Mouse (Mus musculus): Measurements from ENCODE around the gene Asic3.

Gene Asic3

DNA sequence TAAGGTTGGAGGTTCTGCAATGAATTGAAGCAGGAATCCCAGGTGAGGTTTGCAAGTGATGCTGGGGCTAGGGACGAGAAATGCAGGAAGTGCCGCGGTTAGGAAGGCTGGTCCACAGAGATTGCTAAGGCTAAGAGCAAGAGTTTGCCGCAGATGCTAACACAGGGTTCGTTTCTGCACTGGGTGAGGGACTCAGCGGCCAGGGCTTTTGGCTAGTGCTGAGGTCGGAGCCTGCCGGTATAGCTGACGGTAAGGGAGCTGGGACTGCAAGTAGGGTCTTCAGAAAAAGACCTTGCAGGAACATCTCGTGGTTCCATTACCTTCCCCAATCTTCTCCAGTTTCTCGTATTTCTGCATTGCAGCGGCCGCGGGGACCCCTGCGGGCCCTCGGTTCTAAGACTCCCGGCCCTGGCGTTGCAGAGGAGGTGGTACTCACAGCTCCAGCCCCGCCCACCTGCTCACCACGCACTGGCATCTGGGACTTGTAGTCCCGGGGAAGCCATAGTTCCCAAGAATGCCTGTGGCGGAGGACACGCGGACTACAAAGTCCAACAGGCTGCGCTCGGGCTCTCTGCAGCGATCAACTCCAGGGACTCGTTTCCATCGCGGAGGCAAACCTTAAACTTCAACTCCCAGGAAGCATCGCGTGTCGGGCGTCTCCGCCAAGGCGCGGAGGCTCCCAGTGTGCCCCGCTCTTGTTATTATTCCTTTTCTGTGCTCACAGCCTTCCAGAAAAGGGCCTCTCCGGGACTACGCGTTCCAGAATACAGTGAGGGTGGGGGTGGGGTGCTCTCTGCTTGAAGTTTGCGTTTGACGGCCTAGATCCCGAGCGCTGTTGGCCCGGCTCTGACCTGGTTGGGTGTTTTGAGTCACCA lies 10.2 kb downstream of the Asic3 start, which contains the start of the genes Cdk5 and Slc4a2:
Gene Cdk5 (minus strand): TSS at position 402 of the 875 bp plus-strand sequence.
Gene Slc4a2 (plus strand): TSS at position 709 of the 875 bp plus-strand sequence.
- DNase-seq = peak; percentile 98

DNA sequence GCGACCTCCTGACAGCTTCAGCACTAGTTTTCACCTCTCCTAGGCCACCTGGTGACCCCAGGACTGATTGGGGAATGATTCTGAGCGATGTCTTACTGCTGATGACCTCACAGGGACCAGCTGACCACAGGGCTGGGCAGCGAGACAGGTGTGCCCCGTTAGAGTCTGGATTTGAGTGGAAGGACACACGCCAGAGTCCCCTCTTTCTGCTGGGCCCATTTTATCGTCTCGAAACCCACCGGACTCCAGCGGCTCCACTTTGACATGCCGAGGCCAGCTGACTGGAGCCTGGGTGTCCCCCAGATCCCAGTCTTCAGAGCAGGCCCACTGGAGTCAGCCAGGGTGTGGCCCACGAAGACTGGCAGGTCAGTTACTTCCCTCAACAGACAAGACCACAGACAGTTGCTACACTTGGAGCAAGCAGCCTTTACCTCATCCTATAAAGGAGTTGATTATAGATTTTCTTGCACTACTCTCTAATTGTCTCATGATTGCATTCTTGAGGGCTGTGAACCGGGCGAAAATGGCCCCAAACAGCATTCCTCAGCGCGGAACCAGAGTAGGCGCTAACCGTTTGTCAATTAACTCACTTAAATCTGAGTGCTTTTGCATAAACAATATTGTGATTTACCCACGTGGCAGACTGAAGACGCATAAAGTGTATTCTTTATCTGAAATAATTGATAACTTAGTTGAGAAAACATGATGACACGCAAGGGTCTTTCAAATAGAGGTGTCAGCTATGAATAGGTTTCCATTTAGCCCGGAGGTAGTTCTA lies 11.0 kb downstream of the Asic3 start:
- no peak for DNase-seq

DNA sequence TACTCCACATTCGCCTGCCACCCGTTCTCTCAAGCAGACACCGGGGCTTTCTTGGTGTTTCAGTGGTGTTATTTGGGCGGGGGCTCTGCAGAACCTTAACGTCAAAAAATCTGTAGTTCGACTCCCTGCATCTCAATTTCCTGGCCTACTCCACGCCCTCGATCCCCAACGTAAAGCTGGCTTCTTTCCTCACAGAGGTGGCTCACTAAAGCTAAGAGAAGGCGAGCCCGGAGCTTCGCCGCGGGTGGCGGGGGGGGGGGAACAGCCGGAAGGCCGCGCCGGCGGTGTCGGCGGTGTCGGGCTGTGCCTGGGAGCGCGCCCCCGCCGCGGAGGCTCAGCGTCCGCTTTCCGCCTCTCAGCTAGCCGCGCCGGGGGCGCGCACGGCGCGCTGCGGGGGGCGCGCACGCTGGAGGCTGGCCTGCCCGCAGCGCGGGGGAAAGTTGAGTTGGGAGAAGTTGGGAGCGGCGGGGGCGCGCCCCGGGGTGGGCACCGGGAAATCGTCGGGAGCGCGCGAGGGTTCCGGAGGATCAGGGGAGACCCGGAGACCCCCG lies 11.7 kb downstream of the Asic3 start:
- DNase-seq = peak; percentile 85

DNA sequence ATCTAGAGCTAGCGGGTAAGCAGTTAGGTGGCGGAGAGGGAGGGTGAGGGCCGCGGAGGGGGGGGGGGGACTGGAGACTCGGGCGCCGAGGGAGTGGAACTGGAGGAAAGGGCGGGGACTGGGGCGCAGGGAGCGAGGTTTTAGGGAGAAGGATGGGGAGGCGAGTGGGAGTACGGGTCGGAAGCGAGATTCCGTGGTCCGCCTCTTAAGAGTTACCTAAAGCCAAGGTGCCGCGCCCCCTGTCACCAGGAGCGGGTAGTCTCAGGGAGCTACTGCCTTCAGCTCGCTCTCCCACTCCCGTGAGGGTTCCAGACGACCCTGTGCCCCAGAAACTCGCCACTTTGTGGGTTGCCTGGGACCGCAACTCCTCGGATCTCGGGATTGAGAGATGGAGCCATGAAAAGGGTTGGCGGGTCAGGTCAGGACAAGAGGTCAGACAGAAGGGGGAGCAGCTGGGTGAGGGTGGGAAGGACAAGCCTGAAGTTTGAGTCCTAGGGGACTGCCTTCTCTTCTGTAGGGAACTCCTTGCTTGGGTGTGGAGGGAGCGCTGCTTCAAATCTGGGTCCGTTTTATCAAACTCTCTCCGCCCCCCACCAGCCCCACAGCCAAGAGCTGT lies 12.3 kb downstream of the Asic3 start:
- DNase-seq = no peak

DNA sequence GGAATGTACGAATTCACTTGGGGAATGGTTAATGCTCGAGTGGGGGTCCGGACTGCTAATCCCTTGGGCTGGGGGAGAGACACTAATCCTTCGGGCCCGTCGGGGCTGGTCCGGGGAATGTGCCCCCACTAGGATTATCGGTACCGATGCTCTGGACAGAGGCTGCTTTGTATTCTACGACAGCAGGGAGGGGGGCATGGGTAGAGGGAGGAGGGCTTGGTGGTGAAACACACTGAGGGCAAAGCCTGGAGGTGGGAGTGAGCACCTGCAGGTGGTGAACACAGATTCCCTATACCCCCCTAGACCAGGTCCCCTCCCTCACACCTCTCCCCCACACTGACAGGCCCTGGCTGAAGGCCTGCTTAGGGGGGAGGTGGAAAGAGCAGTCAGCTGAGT lies 12.8 kb downstream of the Asic3 start:
- DNase-seq = no peak

DNA sequence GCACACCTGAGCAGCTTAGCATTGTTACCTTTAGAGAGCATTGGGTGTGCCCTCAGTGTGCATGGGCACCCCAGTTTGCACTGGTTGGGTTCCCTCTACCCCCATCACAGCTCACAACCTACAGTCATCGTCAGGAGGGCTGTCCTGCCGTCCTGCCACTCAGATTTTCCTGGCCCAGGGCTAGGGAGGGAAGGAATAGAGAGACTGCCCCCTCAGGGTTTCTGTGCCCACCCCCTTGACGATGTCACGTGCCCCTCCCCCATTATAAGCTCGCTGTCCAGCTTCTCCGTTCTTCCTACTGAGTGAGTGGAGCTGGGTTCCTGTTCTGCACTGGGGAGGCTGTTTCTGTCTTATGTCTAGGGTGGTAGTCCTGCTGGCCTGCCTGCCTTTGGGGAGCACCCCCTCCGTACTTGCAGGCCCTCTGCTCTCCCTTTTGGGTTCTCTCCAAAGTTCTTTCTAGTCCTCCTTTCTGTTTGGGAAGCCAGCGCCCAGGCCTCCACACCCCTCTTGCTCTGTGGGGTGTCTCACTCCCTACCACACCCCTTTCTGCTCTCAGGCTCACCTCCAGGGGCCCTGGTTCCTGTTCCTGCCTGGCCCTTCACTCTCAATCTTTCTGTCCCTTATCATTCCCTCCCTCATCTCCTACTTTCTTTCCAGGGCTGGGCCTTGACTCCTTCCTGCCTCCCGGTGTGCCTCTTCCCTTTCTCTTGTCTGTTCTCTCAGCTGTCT lies 13.5 kb downstream of the Asic3 start:
- no peak for DNase-seq

DNA sequence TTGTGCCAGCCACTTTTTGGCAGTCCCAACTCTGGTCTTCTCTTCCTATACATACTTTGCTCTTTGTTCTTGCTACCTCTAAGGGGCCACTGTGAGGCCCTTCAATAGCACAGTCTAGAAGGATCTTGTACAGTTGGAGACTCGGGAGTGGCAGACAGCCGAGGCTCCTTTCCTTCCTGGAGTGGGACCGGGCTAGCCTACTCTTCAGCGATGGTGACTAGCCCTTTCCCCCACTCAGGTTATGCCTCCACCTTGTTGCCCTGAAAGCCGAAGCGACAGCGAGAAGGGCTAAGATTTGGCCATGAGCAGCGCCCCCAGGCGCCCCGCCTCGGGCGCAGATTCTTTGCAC lies 14.1 kb downstream of the Asic3 start:
- no peak for DNase-seq

DNA sequence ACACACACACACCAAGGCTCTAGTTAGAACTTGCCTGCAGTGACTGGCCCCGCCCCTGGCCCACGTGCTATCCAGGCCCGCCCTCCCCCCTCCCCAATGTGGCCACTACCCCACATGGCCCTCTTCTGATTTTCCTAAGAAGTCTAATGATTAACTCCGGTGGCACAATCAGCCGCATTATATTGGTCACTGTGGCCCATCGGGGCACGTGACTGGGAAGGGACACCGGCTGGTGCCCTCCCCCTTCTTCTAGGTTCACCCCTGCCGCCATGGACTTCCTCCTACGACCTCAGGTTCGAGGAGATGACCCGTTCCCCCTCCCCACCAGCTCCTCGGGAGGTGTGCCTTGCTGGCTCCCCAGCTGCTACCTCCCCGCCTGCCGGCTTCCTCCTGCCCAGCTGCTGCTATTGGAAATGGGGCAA lies 14.8 kb downstream of the Asic3 start:
- peak; percentile 83 for DNase-seq

DNA sequence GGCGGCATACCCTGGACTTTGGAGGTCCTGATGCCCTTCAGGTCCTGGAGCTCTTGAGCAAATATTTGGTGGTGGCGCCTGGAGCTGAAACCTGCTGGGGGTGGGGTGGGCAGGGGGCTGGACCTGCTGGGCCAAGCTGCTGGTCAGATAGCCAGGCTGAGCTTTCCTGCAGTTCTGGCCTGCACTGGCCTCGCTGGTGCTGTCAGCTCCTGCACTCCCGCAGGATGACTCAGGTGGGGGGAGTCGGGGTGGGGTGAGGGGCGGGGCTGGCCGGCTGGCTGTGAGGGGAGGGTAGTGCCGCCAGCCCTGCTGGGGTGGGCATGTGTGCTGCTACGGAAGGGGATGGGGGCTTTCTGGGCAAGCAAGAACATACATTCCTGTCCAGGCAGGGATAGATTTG lies 15.4 kb downstream of the Asic3 start:
- no peak for DNase-seq

DNA sequence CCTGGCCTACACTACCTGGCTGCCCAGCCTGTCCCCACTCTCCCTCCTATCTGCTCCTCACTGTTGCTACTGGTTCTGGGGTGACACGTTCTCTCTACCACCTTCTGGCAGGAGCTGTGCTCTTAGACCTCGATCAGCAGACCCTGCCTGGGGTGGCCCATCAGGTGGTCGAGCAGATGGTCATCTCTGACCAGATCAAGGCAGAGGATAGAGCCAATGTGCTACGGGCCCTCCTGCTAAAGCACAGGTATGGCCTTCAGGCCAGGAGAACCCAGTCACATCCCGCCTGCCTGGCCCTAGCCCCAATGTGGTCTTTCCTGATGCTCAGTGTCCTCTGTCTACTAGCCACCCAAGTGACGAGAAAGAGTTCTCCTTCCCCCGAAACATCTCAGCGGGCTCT lies 20.8 kb downstream of the Asic3 start:
- no peak for DNase-seq

DNA sequence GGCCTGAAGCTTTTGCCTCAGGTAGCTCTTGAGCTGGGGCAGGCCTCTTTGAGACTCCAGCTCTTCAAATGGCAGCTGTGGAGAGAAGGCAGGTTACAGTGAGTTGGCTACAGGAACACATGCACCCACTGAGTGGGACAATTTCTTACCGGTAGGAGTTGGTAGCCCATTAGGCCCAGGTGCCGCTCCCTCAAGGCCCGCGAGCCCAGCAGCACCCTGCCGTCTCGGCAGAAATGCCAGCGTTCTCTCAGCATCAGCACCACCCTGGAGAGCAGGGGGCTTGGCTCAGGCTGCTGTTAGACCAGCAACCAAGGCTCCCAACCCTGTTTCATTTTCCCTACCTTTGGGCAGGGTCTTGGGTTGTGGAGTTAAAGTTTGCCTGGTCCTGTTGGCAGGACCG lies 28.0 kb downstream of the Asic3 start:
- DNase-seq = no peak

DNA sequence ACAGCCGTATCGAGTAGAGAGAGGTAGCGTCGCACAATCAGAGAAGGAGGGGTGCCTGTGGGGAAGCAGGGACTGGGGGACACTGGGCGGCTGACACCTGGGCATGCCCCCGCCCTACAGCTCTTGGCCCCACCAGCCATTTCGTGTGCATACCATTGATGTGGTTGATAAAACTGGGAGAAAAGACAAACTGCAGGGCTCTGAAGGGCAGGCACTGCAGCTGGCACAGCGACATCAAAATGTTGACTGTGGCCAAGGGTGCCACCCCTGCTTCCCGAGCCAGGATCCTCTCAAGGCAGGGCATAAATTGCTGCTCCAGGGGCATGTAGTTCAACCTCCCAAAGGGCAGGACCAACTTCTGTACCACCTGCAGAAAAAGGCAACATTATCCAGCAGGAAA lies 28.8 kb downstream of the Asic3 start:
- DNase-seq = no peak

DNA sequence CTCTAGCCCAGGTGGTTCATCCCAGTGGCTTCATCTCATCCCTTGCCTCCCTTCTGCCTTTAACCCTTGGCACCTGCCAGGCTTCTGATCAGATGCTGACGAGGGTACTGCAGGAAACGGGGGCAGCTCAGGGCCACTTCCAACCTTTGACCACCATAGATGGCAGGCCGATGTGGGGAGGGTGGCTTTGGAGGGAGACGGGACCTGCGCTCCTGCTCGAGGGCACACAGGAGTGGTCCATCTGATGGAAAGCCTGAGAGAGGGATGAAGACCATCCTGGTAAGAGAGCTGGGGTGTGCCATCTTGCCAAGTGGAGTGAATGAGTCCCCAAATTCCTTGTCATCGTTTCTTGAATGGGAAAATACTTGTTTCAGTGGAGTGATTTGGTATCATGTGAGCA lies 30.0 kb downstream of the Asic3 start:
- no peak for DNase-seq

DNA sequence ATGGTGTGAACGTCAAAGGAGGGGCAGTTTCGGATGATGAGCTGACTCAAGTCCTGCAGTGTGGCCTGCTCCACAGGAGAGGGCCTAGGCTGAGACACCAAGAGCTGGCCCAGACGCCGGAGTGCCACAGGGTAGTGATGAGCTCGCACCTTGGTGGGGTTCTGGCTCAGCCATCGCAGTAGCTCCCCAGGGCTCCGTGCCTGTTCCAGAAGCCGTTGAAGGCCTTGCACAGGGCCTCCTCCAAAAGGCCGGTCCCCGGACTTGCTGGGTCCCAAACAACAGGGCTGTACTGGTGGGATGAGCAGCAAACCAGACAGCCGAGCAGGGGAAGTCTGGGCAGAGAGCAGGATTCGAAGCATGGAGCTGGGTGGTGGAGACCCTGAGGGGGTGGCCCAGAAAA lies 30.7 kb downstream of the Asic3 start:
- no peak for DNase-seq

DNA sequence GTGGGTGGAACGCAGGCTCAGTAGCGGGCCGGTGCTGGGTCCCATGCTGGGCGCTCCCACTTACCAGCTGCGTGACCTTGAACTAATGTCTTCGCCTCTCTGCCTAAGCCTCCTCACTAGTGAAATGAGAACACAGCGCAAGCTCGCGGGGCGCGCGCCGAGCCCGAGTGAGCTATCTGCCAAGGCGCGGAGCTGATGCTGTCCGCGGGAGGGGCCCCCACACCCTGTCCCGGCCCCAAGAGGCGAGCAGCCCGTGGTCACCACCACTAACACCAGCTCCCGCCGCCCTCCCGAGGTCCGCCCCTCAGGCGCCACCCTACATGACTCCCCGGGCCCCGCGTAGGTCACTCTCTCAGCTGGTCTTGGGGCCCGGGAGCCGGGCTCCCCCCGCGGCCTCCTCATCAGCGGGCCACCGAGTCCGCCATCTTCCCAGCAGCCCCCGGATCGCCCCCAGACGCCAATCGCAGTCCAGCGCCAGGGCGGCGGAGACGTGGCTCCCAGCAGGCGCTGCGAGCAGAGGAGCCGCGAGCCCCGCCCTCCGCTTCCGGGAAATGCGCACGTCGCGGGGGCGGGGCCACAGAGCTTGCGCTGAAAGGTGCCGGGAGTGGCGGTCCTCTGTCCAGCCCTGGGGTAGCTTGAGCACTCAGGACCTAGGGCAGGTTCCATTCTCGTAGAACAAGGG lies 31.7 kb downstream of the Asic3 start, which contains the start of gene Fastk:
Gene Fastk (minus strand): TSS at position 542 of the 682 bp plus-strand sequence.
- DNase-seq = peak; percentile 95

DNA sequence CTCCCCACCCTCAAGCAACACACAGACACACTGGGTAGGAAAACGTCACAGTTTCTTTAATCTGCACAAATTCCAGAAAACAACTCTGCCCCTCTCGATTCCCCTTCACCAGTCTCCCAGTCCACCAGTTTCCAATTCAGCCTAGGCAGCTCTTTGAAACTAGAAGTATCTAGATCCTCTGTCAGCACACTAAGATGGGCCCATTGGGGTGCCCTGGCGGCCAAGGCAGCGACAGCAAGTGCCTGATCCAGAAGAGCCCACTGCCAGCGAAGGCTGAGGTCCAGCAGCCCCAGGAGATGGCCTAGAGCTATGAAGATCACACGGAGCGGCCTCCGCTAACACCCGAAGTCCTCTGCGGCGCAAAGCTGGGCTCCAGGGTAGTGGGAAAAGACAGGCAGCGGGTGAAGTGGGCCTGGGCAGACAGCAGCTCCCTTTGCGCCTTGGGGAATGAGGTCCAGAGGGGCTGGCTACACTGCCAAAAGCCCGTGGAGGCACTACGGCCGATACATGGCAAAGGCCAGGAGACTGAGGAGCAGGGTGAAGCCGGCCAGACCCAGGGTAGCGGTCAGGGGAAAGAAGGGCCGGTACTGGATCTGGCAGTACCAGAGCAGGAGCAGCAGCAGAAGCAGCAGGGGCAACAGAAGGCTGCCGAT lies 32.4 kb downstream of the Asic3 start:
- DNase-seq = no peak

DNA sequence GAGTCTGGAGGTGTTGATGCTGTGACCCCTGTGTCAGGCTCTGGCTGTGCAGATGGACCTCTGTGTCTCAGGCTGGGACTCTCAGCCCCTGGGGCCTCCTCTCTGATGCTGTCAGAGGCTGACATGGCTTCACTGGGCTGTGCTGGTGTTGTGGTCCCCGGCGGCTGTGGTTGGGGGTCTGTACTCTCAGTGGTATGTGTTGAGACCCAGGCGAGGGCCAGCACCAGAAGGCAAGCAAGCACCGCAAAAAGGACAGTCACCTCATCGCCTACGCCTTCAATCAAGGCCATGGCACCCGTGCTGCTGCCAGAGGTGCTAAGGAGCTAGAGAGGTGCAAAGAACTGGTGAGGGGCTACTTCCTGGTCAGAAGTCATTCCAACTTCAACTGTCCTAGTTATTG lies 33.4 kb downstream of the Asic3 start:
- DNase-seq = no peak

DNA sequence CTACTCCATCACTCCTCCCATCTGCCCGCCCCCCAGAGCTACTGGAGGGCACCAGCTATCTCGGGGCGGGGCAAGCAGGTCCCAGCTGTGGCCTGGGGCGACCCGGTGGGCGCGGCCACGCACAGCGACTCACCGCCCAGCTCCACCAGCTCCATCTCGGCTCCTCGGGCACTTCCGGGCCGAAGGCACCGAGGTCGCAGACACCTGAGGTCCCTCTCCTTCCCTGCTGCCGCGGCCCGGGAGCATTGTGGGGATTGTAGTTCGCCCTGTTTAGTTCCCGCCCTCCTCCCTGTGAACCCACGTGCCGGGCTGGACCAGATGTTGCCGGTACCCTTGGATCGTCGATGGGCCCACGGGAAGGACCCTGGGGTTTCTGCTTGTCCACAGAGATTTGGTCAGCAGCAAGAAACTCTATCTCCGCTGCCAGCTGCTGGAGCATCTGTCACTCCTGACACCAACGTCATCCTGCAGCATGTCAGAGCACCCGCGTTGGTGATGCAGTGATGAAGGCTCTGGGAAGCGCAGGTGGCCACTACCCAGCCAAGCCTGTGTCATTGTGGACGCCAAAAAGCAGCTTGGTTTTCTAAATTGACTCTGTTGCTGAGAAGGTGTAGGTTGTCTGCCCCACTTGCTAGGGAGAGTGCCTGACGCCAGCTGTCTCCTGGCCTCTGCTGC lies 34.6 kb downstream of the Asic3 start, which contains the start of gene Tmub1:
Gene Tmub1 (minus strand): TSS at position 231 of the 675 bp plus-strand sequence.
- DNase-seq = peak; percentile 89

DNA sequence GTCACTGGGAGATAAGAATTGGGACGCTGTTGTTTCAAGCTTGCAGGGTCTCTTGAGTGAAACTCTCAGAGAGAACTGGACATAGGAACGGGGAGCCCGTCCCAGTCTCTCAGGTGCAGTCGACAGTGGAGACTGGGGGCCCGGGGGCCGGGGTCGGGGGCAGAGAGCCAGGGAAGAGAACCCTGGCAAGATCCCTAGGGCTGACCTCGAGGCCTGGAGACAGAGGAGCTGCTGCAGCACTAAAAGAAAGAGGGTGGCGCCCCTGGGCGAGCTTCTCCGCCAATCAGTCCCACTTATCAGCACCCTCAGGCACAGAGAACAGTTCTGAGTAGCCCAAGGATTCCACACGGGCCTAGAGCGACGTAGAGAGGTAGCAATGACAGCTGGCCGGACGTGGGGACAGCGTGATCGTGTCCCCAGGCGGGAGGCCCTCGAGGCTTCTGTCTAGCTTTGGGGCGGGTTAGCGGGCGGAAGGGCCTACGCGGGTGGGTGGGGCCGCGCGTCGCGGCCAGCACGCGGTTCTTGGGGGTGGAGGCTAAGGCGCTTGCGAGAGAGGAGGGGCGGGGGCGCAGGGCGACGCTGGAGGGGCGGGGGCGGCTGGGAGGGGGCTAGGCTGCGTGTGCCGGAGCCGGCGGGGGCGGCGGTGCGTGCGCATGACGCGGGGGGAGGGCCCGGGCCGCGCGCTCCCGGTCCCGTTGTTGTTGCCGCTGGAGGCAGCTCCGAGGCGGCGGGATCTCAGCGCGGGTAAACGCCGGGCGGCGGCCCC lies 38.3 kb downstream of the Asic3 start:
- DNase-seq = peak; percentile 85
